Mouse (Mus musculus): ENCODE results near the gene Dhrs4. TPM values are rescaled to one million over a fixed set of nuclear protein-coding genes. Genes with fewer than 3 reads are reported as not detected.

Dhrs4 gene
- polyA plus RNA-seq, 1 experiment from 2014 or later, result 61.0 TPM

DNA sequence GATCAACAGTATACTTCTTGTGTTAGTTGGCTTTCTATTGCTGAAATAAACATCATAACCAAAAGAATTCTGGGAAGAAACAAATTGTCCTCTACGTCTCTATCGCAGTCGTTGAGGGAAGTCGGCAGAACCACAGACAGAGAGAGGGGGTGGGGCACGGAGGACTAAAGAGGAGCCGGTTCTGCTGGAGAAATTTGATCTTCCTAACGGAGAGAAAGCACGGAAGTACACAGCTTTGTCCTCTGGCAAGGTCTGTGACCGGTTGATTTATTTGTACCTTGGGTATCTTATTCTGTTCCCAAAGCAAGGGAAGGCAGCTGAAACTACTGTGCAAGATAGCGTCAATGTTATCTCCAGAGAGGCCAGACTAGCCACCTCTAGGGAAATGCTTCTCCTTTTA, 7.8 kb upstream of the Dhrs4 start:
- H3K27ac ChIP-seq (ENCODE audit: low read depth), result no peak overlapping the region
- H3K9me3 ChIP-seq (ENCODE audit: control insufficient read depth, low read length), result no peaks in the 10 kb centered on the region
- 0 out of 2 replicates have a peak, but pooled peaks cover 5% of the 10 kb centered on the region for H3K4me1 ChIP-seq (replicated peaks; ENCODE audit: control insufficient read depth, insufficient read depth, low read length)
- 3% methylated on average over 10 of the region's 10 CpGs for WGBS
- H3K4me2 ChIP-seq (ENCODE audit: low read length), result peak overlapping the region; percentile 25
- DNase-seq (ENCODE audit: low spot score), result no peak
- no peaks in the 10 kb centered on the region for H3K27me3 ChIP-seq (replicated peaks; ENCODE audit: control insufficient read depth, insufficient read depth, low read length)
- no peak overlapping the region for H3K4me3 ChIP-seq (ENCODE audit: low read depth, low read length)
- no peak for ATAC-seq (replicated peaks; ENCODE audit: low FRiP score, low TSS enrichment, low read depth)
- H3K9ac ChIP-seq (ENCODE audit: low read length), result no peak overlapping the region
- H3K36me3 ChIP-seq (ENCODE audit: control insufficient read depth, insufficient read depth, low read length), result no peaks in the 10 kb centered on the region

DNA sequence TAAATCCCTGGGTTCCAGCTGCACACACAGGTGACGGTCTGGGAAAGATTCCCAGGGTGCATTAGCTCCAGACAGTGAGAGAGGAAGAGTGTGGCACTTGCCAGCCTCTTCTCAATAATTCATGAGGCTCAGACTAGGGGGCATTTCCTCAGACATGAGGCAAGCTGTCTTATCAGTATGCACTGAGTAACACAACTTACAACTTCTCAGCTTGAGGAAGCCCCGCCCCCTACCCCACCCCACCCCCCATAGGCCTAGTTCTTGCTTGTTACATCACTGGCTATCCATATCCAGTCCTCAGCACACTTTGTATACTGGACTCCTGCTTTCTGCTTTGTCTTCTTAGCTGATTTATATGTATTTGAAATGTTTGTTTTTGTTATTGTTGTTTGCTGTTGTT, 2.9 kb upstream of the Dhrs4 start:
- WGBS, result 52% methylated on average over 2 of the region's 2 CpGs
- ATAC-seq (replicated peaks; ENCODE audit: low FRiP score, low TSS enrichment, low read depth) (no peak), DNase-seq (ENCODE audit: low spot score) (no peak)
- Histone ChIP-seq H3K4me2 (ENCODE audit: low read length) (no peak overlapping the region), H3K27me3 (replicated peaks; ENCODE audit: control insufficient read depth, insufficient read depth, low read length) (no peaks in the 10 kb centered on the region), H3K36me3 (ENCODE audit: control insufficient read depth, insufficient read depth, low read length) (0 out of 2 replicates have a peak, but pooled peaks cover 7% of the 10 kb centered on the region), H3K27ac (ENCODE audit: low read depth) (no peak overlapping the region), H3K9me3 (ENCODE audit: control insufficient read depth, low read length) (no peaks in the 10 kb centered on the region), H3K9ac (ENCODE audit: low read length) (no peak overlapping the region), H3K4me1 (replicated peaks; ENCODE audit: control insufficient read depth, insufficient read depth, low read length) (0 out of 2 replicates have a peak, but pooled peaks cover 8% of the 10 kb centered on the region), H3K4me3 (ENCODE audit: low read depth, low read length) (no peak overlapping the region)

DNA sequence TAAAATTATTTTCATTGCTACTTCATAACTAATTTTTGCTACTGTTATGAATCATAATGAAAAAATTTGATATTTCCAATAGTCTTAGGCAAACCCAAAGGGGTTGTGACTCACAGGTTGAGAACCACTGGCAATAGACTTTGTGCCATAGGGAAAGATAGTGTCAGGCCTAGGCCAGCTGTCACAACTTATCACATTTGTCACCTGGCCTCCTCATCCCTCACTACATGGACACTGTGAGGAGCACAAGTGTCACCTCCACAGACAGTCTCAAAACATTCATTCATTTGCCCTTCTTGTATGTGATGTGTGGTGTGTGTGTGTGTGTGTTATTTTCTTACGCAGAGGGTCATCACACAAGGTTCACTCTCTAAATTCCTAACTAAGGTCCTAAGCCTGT, 1.1 kb upstream of the Dhrs4 start:
- Histone ChIP-seq H3K4me3 (ENCODE audit: low read depth, low read length) (no peak overlapping the region), H3K4me2 (ENCODE audit: low read length) (no peak overlapping the region), H3K27ac (ENCODE audit: low read depth) (no peak overlapping the region), H3K36me3 (ENCODE audit: control insufficient read depth, insufficient read depth, low read length) (0 out of 2 replicates have a peak, but pooled peaks cover 10% of the 10 kb centered on the region), H3K4me1 (replicated peaks; ENCODE audit: control insufficient read depth, insufficient read depth, low read length) (0 out of 2 replicates have a peak, but pooled peaks cover 5% of the 10 kb centered on the region), H3K9ac (ENCODE audit: low read length) (no peak overlapping the region), H3K27me3 (replicated peaks; ENCODE audit: control insufficient read depth, insufficient read depth, low read length) (no peaks in the 10 kb centered on the region), H3K9me3 (ENCODE audit: control insufficient read depth, low read length) (no peaks in the 10 kb centered on the region)
- ATAC-seq (replicated peaks; ENCODE audit: low FRiP score, low TSS enrichment, low read depth) (no peak), DNase-seq (ENCODE audit: low spot score) (no peak)
- WGBS, result 100% methylated on average over 1 of the region's 1 CpGs

DNA sequence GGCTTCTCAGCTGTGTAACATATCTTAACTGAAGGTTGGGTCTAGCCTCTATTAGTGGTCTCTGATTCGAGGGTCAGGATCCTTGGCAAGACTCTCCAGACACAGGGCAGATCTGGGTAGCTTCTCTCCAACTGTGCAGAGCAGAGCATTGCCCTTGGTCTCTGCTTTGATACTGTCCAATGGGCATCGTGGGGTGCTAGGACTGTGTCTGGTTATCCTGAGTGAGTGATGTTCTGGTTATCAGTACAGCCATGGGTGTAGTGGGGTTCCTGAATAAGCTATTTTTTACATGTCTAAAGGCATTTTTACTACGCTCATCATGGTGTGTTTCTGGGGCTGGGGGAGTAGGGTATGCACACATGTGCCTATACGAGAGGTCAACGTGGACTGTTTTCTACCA, 729 bp upstream of the Dhrs4 start:
- Histone ChIP-seq H3K36me3 (ENCODE audit: control insufficient read depth, insufficient read depth, low read length) (0 out of 2 replicates have a peak, but pooled peaks cover 10% of the 10 kb centered on the region), H3K27ac (ENCODE audit: low read depth) (no peak overlapping the region), H3K4me1 (replicated peaks; ENCODE audit: control insufficient read depth, insufficient read depth, low read length) (0 out of 2 replicates have a peak, but pooled peaks cover 5% of the 10 kb centered on the region), H3K4me3 (ENCODE audit: low read depth, low read length) (no peak overlapping the region), H3K9me3 (ENCODE audit: control insufficient read depth, low read length) (no peaks in the 10 kb centered on the region), H3K4me2 (ENCODE audit: low read length) (peak overlapping the region; percentile 67), H3K27me3 (replicated peaks; ENCODE audit: control insufficient read depth, insufficient read depth, low read length) (no peaks in the 10 kb centered on the region), H3K9ac (ENCODE audit: low read length) (no peak overlapping the region)
- no peak for DNase-seq (ENCODE audit: low spot score)
- ATAC-seq (replicated peaks; ENCODE audit: low FRiP score, low TSS enrichment, low read depth), result no peak
- 81% methylated on average over 5 of the region's 5 CpGs for WGBS

DNA sequence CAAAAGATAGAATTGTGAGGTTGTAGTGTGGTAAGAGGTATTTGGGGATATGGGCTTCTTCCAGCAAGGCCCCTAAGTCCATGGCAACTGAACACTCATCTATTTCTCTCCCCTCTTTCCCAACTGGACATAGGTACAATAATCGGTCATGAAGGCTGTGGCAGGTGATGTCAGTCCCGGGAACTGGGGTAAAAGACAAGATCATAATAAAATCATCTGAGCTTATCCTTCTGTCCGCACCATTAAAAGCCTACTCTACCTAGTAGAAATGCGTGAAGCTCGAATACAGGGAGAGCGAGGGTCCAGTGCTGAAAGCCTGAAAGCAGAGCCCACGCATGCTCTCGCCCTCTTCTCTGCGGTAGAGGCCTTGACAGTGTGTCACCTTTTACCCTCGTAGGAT, 1.1 kb downstream of the Dhrs4 start:
- WGBS, result 86% methylated on average over 10 of the region's 10 CpGs
- no peaks in the 10 kb centered on the region for H3K27me3 ChIP-seq (replicated peaks; ENCODE audit: control insufficient read depth, insufficient read depth, low read length)
- H3K27ac ChIP-seq (ENCODE audit: low read depth), result no peak overlapping the region
- ATAC-seq (replicated peaks; ENCODE audit: low FRiP score, low TSS enrichment, low read depth) (no peak), DNase-seq (ENCODE audit: low spot score) (no peak)
- 0 out of 2 replicates have a peak, but pooled peaks cover 5% of the 10 kb centered on the region for H3K4me1 ChIP-seq (replicated peaks; ENCODE audit: control insufficient read depth, insufficient read depth, low read length)
- no peak overlapping the region for H3K9ac ChIP-seq (ENCODE audit: low read length)
- peak overlapping the region; percentile 86; the same call in 1 of the 2 replicates for H3K4me3 ChIP-seq (ENCODE audit: low read depth, low read length)
- 0 out of 2 replicates have a peak, but pooled peaks cover 10% of the 10 kb centered on the region for H3K36me3 ChIP-seq (ENCODE audit: control insufficient read depth, insufficient read depth, low read length)
- H3K9me3 ChIP-seq (ENCODE audit: control insufficient read depth, low read length), result no peaks in the 10 kb centered on the region
- H3K4me2 ChIP-seq (ENCODE audit: low read length), result peak overlapping the region; percentile 67

DNA sequence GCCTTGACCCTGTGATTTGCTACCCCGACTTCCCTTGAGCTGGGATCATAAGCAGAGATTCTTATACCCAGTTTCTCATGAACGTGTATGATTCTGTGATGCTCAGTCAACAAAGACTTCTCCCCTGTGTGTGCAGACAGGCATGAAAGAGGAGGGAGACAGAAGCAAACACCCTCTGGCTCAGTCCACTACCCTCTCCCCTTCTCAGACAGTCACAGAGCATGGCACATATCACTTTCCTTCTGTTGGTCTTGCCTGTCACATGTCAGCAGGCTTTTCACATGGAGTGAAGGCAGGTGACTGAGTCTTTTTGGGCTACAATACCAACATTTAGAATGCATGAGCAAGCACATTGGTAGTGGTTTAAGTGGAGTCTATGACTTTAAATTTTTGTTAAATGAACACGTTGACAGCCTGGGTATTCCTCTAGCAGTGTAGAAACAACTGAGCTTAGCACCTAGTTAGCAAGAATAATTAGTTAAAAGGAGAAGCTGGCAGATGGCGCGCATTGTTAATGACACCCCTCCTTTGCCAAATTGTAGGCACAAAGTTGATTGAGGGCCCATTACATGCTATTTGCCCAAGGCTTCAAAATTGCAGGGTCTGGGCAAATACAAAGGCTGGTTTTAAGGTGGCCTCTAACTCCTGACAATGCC, 6.0 kb downstream of the Dhrs4 start:
- Histone ChIP-seq H3K27ac (ENCODE audit: low read depth) (no peak overlapping the region), H3K36me3 (ENCODE audit: control insufficient read depth, insufficient read depth, low read length) (peaks cover 46% of the 10 kb centered on the region), H3K4me1 (replicated peaks; ENCODE audit: control insufficient read depth, insufficient read depth, low read length) (no peaks in the 10 kb centered on the region), H3K27me3 (replicated peaks; ENCODE audit: control insufficient read depth, insufficient read depth, low read length) (no peaks in the 10 kb centered on the region), H3K4me3 (ENCODE audit: low read depth, low read length) (no peak overlapping the region), H3K4me2 (ENCODE audit: low read length) (no peak overlapping the region), H3K9ac (ENCODE audit: low read length) (no peak overlapping the region), H3K9me3 (ENCODE audit: control insufficient read depth, low read length) (no peaks in the 10 kb centered on the region)
- 72% methylated on average over 5 of the region's 5 CpGs for WGBS
- DNase-seq (ENCODE audit: low spot score) (no peak), ATAC-seq (replicated peaks; ENCODE audit: low FRiP score, low TSS enrichment, low read depth) (no peak)

DNA sequence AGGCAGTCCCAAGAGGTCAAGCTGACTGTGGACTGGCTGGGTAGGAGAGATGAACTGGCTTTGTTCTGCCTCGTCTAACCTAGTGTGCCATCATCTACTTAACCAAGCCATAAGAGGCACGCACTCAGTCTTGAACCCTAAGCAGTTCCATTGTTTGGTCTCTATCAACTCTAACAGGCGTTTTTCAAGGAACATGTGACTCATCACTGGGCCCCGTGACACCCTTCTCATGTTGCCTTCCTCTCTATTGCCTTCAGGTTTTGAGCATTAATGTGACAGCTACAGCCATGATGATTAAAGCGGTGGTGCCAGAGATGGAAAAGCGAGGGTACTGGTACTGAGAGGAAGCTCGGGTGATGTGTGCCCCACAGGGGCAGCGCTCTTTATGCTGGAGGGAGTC, 8.3 kb downstream of the Dhrs4 start:
- Histone ChIP-seq H3K9me3 (ENCODE audit: control insufficient read depth, low read length) (no peaks in the 10 kb centered on the region), H3K9ac (ENCODE audit: low read length) (no peak overlapping the region), H3K27ac (ENCODE audit: low read depth) (no peak overlapping the region), H3K27me3 (replicated peaks; ENCODE audit: control insufficient read depth, insufficient read depth, low read length) (no peaks in the 10 kb centered on the region), H3K4me1 (replicated peaks; ENCODE audit: control insufficient read depth, insufficient read depth, low read length) (no peaks in the 10 kb centered on the region; the same call in 1 of the 2 replicates), H3K4me3 (ENCODE audit: low read depth, low read length) (no peak overlapping the region), H3K4me2 (ENCODE audit: low read length) (no peak overlapping the region), H3K36me3 (ENCODE audit: control insufficient read depth, insufficient read depth, low read length) (peaks cover 36% of the 10 kb centered on the region)
- WGBS, result 90% methylated on average over 8 of the region's 8 CpGs
- ATAC-seq (replicated peaks; ENCODE audit: low FRiP score, low TSS enrichment, low read depth) (no peak), DNase-seq (ENCODE audit: low spot score) (no peak)

DNA sequence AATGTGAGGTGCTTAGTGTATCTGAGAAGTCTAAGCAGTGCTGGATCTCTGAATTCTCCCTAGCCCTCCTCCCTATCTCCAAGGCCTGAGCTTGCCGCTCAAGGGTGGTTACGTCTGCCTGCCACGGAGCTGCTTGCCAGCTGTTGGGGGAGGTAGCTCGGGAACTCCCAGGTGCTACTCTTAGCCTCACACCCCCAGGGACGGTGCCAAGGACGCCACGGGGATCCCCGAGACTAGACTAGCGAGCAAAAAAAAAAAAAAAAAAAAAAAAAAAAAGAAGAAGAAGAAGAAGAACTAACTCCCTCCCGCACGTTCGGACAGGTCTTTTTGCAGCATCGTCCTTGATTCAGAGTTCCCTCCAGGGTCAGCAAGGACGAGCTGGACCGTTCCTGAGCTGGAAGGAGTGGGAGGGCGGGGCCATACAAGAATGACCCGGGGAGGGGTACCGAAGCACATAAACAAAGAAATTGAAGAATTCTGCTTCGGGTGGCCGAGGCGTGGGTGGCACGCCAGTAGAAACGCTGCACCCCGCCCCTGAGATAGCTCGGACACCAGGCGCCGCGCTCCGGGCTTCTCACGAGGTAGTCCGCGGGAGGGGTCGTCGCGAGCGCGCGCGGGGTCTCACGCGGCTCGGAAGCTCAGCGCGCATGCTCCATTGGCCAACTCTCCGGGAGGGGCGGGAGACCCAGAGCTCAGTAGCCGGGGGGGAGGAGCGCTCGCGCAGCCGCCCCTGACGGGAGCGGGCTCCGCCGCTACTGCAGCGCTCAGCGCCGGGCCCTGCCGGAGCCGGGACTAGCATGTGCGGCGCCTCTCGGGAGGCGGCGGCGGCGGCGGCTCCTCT, 12.0 kb downstream of the Dhrs4 start, which contains the start of gene Carmil3:
Gene Carmil3, plus strand, starts transcription at position 291 of the 841 bp plus-strand sequence.
- WGBS, result under 1% methylated on average over 57 of the region's 68 CpGs
- ATAC-seq (replicated peaks; ENCODE audit: low FRiP score, low TSS enrichment, low read depth) (peak; percentile 80), DNase-seq (ENCODE audit: low spot score) (peak; percentile 80)
- H3K4me2 ChIP-seq (ENCODE audit: low read length), result peak within 1 kb of the TSS; percentile 74
- peak within 1 kb of the TSS; percentile 5; the same call in 1 of the 2 replicates for H3K27ac ChIP-seq (ENCODE audit: low read depth)
- H3K9ac ChIP-seq (ENCODE audit: low read length), result peak within 1 kb of the TSS; percentile 54
- H3K4me1 ChIP-seq (replicated peaks; ENCODE audit: control insufficient read depth, insufficient read depth, low read length), result no peaks in the 10 kb centered on the region; the same call in 1 of the 2 replicates
- peaks cover 33% of the 10 kb centered on the region for H3K36me3 ChIP-seq (ENCODE audit: control insufficient read depth, insufficient read depth, low read length)
- peak within 1 kb of the TSS; percentile 61 for H3K4me3 ChIP-seq (ENCODE audit: low read depth, low read length)
- H3K9me3 ChIP-seq (ENCODE audit: control insufficient read depth, low read length), result no peaks in the 10 kb centered on the region
- H3K27me3 ChIP-seq (replicated peaks; ENCODE audit: control insufficient read depth, insufficient read depth, low read length), result no peaks in the 10 kb centered on the region
